ENCODE assay signal across 8 mouse cellular contexts in genomic region chr5:120648569-120649373, GRCm38 (mm10). TPM values are rescaled to one million over a fixed set of nuclear protein-coding genes. Genes with fewer than 3 reads are reported as not detected.
A peak's percentile ranks its signal among the peaks of the same experiment; 100 is the strongest.
DNase-seq lines count a peak whose midpoint lies in the region; ATAC-seq and TF ChIP-seq lines count a peak whose summit lies in the region.

Gene Rasal1 (plus strand): TSS chr5:120648812.

- H3K36me3 ChIP-seq in heart, embryonic 11.5 days (ENCODE audit: control insufficient read depth, insufficient read depth, low read length) = no peaks in the 10 kb centered on the region
- no peaks in the 10 kb centered on the region for H3K36me3 ChIP-seq in kidney, embryonic 16.5 days (ENCODE audit: insufficient read depth, low read length)
- no peaks in the 10 kb centered on the region for H3K36me3 ChIP-seq in liver, adult 2 months (ENCODE audit: control insufficient read depth, insufficient read depth, low read length)
- H3K36me3 ChIP-seq in midbrain, postnatal 0 days (ENCODE audit: insufficient read depth, low read length) = no peaks in the 10 kb centered on the region

- peak; percentile 67 for ATAC-seq in common myeloid progenitor, adult 5-6 weeks (replicated peaks; ENCODE audit: low read depth, poor library complexity, severe bottlenecking)
- ATAC-seq in heart, embryonic 11.5 days (replicated peaks; ENCODE audit: insufficient number of reproducible peaks, low FRiP score, low TSS enrichment) = 0 out of 2 replicates have a peak, but pooled peaks have one; percentile 49
- peak; percentile 58 for ATAC-seq in kidney, embryonic 16.5 days (ENCODE audit: low FRiP score, low TSS enrichment)
- ATAC-seq in midbrain, postnatal 0 days (ENCODE audit: low FRiP score) = peak; percentile 39; the same call in 1 of the 2 replicates

- peak within 1 kb of the TSS; percentile 67 for H3K4me2 ChIP-seq in heart, embryonic 11.5 days
- H3K4me2 ChIP-seq in kidney, embryonic 16.5 days (replicated peaks; ENCODE audit: low read depth, low read length) = peak within 1 kb of the TSS; percentile 63
- H3K4me2 ChIP-seq in midbrain, postnatal 0 days (ENCODE audit: low read depth, low read length, poor library complexity, severe bottlenecking) = peak within 1 kb of the TSS; percentile 50

- no peak within 1 kb of the TSS for H3K27ac ChIP-seq in heart, embryonic 11.5 days (ENCODE audit: low read depth, low read length)
- no peak within 1 kb of the TSS for H3K27ac ChIP-seq in kidney, embryonic 16.5 days (ENCODE audit: low read length)
- no peak within 1 kb of the TSS for H3K27ac ChIP-seq in liver, adult 2 months (replicated peaks; ENCODE audit: insufficient read depth, low read depth, low read length)
- H3K27ac ChIP-seq in midbrain, postnatal 0 days (ENCODE audit: low read depth, low read length) = no peak within 1 kb of the TSS

- under 1% methylated on average over 45 of the region's 53 CpGs for WGBS in heart, embryonic 11.5 days (ENCODE audit: insufficient replicate concordance)
- under 1% methylated on average over 52 of the region's 53 CpGs for WGBS in kidney, embryonic 16.5 days
- whole genome bisulfite sequencing in liver, adult 2 months = 1% methylated on average over 51 of the region's 53 CpGs
- WGBS in midbrain, postnatal 0 days = under 1% methylated on average over 44 of the region's 53 CpGs

- H3K9ac ChIP-seq in heart, embryonic 11.5 days (ENCODE audit: low read depth, low read length) = 0 out of 2 replicates have a peak within 1 kb of the TSS, but pooled peaks have one; percentile 0
- peak within 1 kb of the TSS; percentile 24 for H3K9ac ChIP-seq in kidney, embryonic 16.5 days (replicated peaks; ENCODE audit: low read length)
- peak within 1 kb of the TSS; percentile 16; the same call in 1 of the 2 replicates for H3K9ac ChIP-seq in liver, adult 2 months (ENCODE audit: low read depth, low read length)
- H3K9ac ChIP-seq in midbrain, postnatal 0 days (replicated peaks; ENCODE audit: low read length, poor library complexity, severe bottlenecking) = peak within 1 kb of the TSS; percentile 39

- TF ChIP-seq CTCF in liver, adult 2 months (IDR thresholded peaks at IDR 0.05; ENCODE audit: low read depth, low read length) = peak; percentile 58; the same call in 1 of the 2 replicates
- peak; percentile 70 for TF ChIP-seq CTCF in midbrain, postnatal 0 days (IDR thresholded peaks at IDR 0.05)

- peaks cover 19% of the 10 kb centered on the region for H3K27me3 ChIP-seq in heart, embryonic 11.5 days (ENCODE audit: control insufficient read depth, insufficient read depth, low read length)
- H3K27me3 ChIP-seq in kidney, embryonic 16.5 days (ENCODE audit: insufficient read depth, low read length) = peaks cover 26% of the 10 kb centered on the region
- peaks cover 4% of the 10 kb centered on the region for H3K27me3 ChIP-seq in liver, adult 2 months (ENCODE audit: control insufficient read depth, insufficient read depth, low read length)
- H3K27me3 ChIP-seq in midbrain, postnatal 0 days (ENCODE audit: insufficient read depth, low read length) = peaks cover 14% of the 10 kb centered on the region; the same call in 1 of the 2 replicates

- H3K4me1 ChIP-seq in heart, embryonic 11.5 days (ENCODE audit: control insufficient read depth, insufficient read depth, low read length) = peaks cover 19% of the 10 kb centered on the region
- peaks cover 14% of the 10 kb centered on the region for H3K4me1 ChIP-seq in kidney, embryonic 16.5 days (ENCODE audit: insufficient read depth, low read length)
- peaks cover 4% of the 10 kb centered on the region; the same call in 1 of the 2 replicates for H3K4me1 ChIP-seq in liver, adult 2 months (ENCODE audit: control insufficient read depth, insufficient read depth, low read length)
- H3K4me1 ChIP-seq in midbrain, postnatal 0 days (ENCODE audit: insufficient read depth, low read length) = peaks cover 6% of the 10 kb centered on the region; the same call in 1 of the 2 replicates

- no peaks in the 10 kb centered on the region for H3K9me3 ChIP-seq in heart, embryonic 11.5 days (replicated peaks; ENCODE audit: control insufficient read depth, low read length)
- H3K9me3 ChIP-seq in kidney, embryonic 16.5 days (ENCODE audit: low read length) = no peaks in the 10 kb centered on the region
- H3K9me3 ChIP-seq in midbrain, postnatal 0 days (ENCODE audit: low read length) = no peaks in the 10 kb centered on the region

- H3K4me3 ChIP-seq in heart, embryonic 11.5 days (ENCODE audit: low read depth, low read length) = peak within 1 kb of the TSS; percentile 28
- peak within 1 kb of the TSS; percentile 38 for H3K4me3 ChIP-seq in kidney, embryonic 16.5 days (ENCODE audit: low read length)
- peak within 1 kb of the TSS; percentile 45; the same call in 1 of the 2 replicates for H3K4me3 ChIP-seq in liver, adult 2 months (ENCODE audit: insufficient read depth, low read depth, low read length)
- H3K4me3 ChIP-seq in midbrain, postnatal 0 days (ENCODE audit: low read depth, low read length) = peak within 1 kb of the TSS; percentile 35

- no peak for TF ChIP-seq POLR2A in liver, adult 2 months (IDR thresholded peaks at IDR 0.05; ENCODE audit: extremely low read depth, insufficient read depth, low read length)

- H3K79me2 ChIP-seq in liver, adult 2 months (ENCODE audit: control insufficient read depth, insufficient read depth, low read length) = no peaks in the 10 kb centered on the region

- DNase-seq in 416B (ENCODE audit: low read depth) (peak; percentile 84), WW6 (ENCODE audit: low read depth, low spot score) (peak; percentile 49)
- DNase-seq in liver, adult 2 months (ENCODE audit: extremely low read depth, low read depth, low spot score) = no peak
- peak; percentile 29 for DNase-seq in midbrain, postnatal 0 days (ENCODE audit: low spot score)
- peak; percentile 64 to 89 for DNase-seq in spleen, postnatal 4 days (ENCODE audit: low spot score in 2 of 2)

RNA-seq across cellular contexts. Expression of gene Rasal1, which starts in this region (rescaled TPM):
- 1.0 and 1.1 TPM in 2 replicates for total RNA-seq in common myeloid progenitor, adult 5-6 weeks (2017)
- polyA plus RNA-seq in heart, embryonic 11.5 days (2014; fragmentation: Nextera tagmentation; extraction: Ambion mirVana) = 0.27 and 0.30 TPM in 2 replicates
- 0.66 and 0.70 TPM in 2 replicates for polyA plus RNA-seq in kidney, embryonic 16.5 days (2015; fragmentation: Nextera tagmentation; extraction: Ambion mirVana)
- total RNA-seq in liver, adult 2 months (2014; rRNA removed) = 0.09 and 0.54 TPM in 2 replicates
- polyA plus RNA-seq in liver, adult 2 months (2012; rRNA removed) = 0.10 and 0.95 TPM in 2 replicates
- total RNA-seq in midbrain, postnatal 0 days (2014; rRNA removed) = 18.1 and 24.7 TPM in 2 replicates
- polyA plus RNA-seq in midbrain, postnatal 0 days (2015; fragmentation: Nextera tagmentation; extraction: Ambion mirVana) = 8.2 and 9.9 TPM in 2 replicates

Comparison
In these comparisons a context has a peak if more than half of its experiments do, and no peak if none do; other contexts are left out.
1. Peak in ATAC-seq, H3K4me3 ChIP-seq, H3K9ac ChIP-seq and H3K4me2 ChIP-seq in heart, embryonic 11.5 days; RNA of the gene not detected or under 1 TPM.
2. Peak in ATAC-seq, H3K4me3 ChIP-seq, H3K9ac ChIP-seq and H3K4me2 ChIP-seq in kidney, embryonic 16.5 days; RNA of the gene not detected or under 1 TPM.